Mouse (Mus musculus): Measurements from ENCODE around the gene Krtap28-10.

DNA sequence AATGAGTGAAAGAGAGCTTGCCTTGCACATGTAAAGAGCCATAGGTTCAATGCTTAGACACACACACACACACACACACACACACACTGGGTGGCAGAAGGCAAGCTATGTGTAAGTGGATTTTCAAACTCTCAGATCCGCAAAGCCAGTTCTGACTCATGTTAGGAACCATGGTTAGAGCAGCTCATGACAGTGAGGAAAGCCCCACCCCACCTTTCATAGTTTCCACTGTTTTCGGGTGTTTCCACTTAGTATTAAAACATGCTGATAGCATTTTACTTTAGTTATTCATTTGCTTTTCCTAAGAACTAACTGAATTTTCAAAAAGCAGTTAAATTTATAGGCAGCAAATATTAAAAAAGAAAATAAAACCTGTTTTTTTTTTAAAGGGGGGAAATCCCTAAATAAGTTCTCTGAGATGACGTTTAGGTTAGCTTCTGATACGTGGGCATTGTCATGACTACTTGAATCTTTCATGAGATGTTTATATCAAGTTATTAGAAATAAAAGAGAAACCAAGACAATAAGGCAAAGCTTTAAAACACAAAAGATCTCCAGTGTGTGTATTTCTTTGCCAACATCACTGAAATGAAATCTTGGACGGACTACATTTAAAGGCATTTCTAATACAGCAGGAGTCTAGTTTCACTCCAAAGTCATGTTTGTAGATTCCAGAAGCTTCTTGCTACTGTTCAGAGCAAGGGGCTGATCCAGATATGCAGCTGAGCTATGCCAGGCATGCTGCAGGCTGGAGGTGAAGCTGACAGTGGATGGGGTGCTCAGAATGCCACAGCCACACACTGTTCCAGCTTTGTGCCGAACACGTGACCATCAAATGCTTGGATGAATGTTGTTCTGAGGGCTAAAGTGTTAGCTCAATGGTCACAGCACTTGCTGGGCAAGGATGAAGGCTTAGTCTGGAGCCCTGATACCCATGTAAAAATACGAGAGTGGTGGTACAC lies 35.8 kb downstream of the Krtap28-10 start:
- TF ChIP-seq USF1 (IDR thresholded peaks at IDR 0.05; ENCODE audit: low read depth, low read length): no peak
- TF ChIP-seq CTCF (conservative IDR thresholded peaks at IDR 0.05 in 1 of 2, IDR thresholded peaks at IDR 0.05 in 1 of 2; ENCODE audit: low read depth in 2 of 2, low read length in 2 of 2): no peak
- peak; percentile 76 for TF ChIP-seq MAZ (IDR thresholded peaks at IDR 0.05; ENCODE audit: low read depth, low read length)
- no peak for TF ChIP-seq ZMIZ1 (IDR thresholded peaks at IDR 0.05; ENCODE audit: low read depth, low read length)
- no peak for TF ChIP-seq GABPA (IDR thresholded peaks at IDR 0.05; ENCODE audit: insufficient replicate concordance, low read depth, low read length)
